Mouse (Mus musculus) E14TG2a.4 (cell line): Measurements from ENCODE around the gene Ptpn21.

Source experiments
- H3K27me3 ChIP-seq: 2 replicates; pipeline ENCODE4 v1.6.1; 2014; ENCODE audit warnings: low read length, control low read depth; ENCODE audit not compliant: insufficient read depth
- H3K36me3 ChIP-seq: 2 replicates; pipeline ENCODE4 v1.6.1; 2014; ENCODE audit warnings: low read length, control low read depth; ENCODE audit not compliant: insufficient read depth
- H3K4me1 ChIP-seq: replicated peaks from 2 replicates; pipeline ENCODE4 v1.6.1; 2014; ENCODE audit warnings: low read depth, low read length, control low read depth
- H3K4me3 ChIP-seq: replicated peaks from 2 replicates; pipeline ENCODE4 v1.5.1; 2014; ENCODE audit warnings: mild to moderate bottlenecking, low read length
- H3K9me3 ChIP-seq: 2 replicates; pipeline ENCODE4 v1.6.1; 2014; ENCODE audit warnings: low read length, control low read depth
- CTCF ChIP-seq: conservative IDR thresholded peaks from 2 replicates; pipeline ENCODE4 v1.5.1; 2014; ENCODE audit warnings: low read length
- NANOG ChIP-seq: IDR thresholded peaks from 2 replicates; pipeline ENCODE4 v1.6.1; 2014; ENCODE audit warnings: borderline replicate concordance, low read length, mixed read lengths
- POU5F1 ChIP-seq: IDR thresholded peaks from 2 replicates; pipeline ENCODE4 v1.6.1; 2014; ENCODE audit warnings: low read length, borderline replicate concordance

The Ptpn21 gene

GRCm38 (mm10) chr12:98713621-98714103 is 23.5 kb downstream of the Ptpn21 start:
- Histone ChIP-seq H3K4me1 (no peaks in the 10 kb centered on the region; the same call in 1 of the 2 replicates), H3K9me3 (peaks cover 4% of the 10 kb centered on the region), H3K27me3 (no peaks in the 10 kb centered on the region), H3K36me3 (0 out of 2 replicates have a peak, but pooled peaks cover 5% of the 10 kb centered on the region), H3K4me3 (no peak overlapping the region)
- TF ChIP-seq CTCF (no peak), NANOG (no peak), POU5F1 (no peak)

- TF ChIP-seq NANOG, result no peak
- no peak for TF ChIP-seq CTCF
- no peak for TF ChIP-seq POU5F1
- H3K27me3 ChIP-seq, result no peaks in the 10 kb centered on the region
These were observed 24.4 kb downstream of the Ptpn21 start for GRCm38 (mm10) chr12:98712819-98713218.

GRCm38 (mm10) chr12:98703961-98704360 is 33.2 kb downstream of the Ptpn21 start:
- no peaks in the 10 kb centered on the region for H3K9me3 ChIP-seq
- peaks cover 4% of the 10 kb centered on the region for H3K36me3 ChIP-seq
- TF ChIP-seq CTCF (no peak), NANOG (no peak), POU5F1 (no peak)
- H3K4me3 ChIP-seq, result 0 out of 2 replicates have a peak overlapping the region, but pooled peaks have one; percentile 10
- peaks cover 28% of the 10 kb centered on the region for H3K4me1 ChIP-seq
- H3K27me3 ChIP-seq, result no peaks in the 10 kb centered on the region

More at GRCm38 (mm10) chr12:98712819-98713218, 24.4 kb downstream of the Ptpn21 start:
- Histone ChIP-seq H3K4me1 (no peaks in the 10 kb centered on the region; the same call in 1 of the 2 replicates), H3K9me3 (peaks cover 4% of the 10 kb centered on the region), H3K4me3 (no peak overlapping the region), H3K36me3 (0 out of 2 replicates have a peak, but pooled peaks cover 5% of the 10 kb centered on the region)

GRCm38 (mm10) chr12:98703554-98703953 is 33.7 kb downstream of the Ptpn21 start:
- TF ChIP-seq NANOG, result no peak
- no peak for TF ChIP-seq CTCF
- TF ChIP-seq POU5F1, result no peak
- Histone ChIP-seq H3K36me3 (peaks cover 4% of the 10 kb centered on the region), H3K9me3 (no peaks in the 10 kb centered on the region), H3K4me3 (no peak overlapping the region), H3K27me3 (no peaks in the 10 kb centered on the region), H3K4me1 (peaks cover 31% of the 10 kb centered on the region)

GRCm38 (mm10) chr12:98701564-98701963 is 35.6 kb downstream of the Ptpn21 start:
- no peaks in the 10 kb centered on the region for H3K36me3 ChIP-seq
- TF ChIP-seq CTCF (no peak), POU5F1 (no peak), NANOG (no peak)
- no peak overlapping the region for H3K4me3 ChIP-seq
- H3K4me1 ChIP-seq, result peaks cover 39% of the 10 kb centered on the region
- no peaks in the 10 kb centered on the region for H3K9me3 ChIP-seq
- no peaks in the 10 kb centered on the region for H3K27me3 ChIP-seq

GRCm38 (mm10) chr12:98697202-98697601 is 40.0 kb downstream of the Ptpn21 start:
- no peaks in the 10 kb centered on the region for H3K9me3 ChIP-seq
- H3K4me1 ChIP-seq, result peaks cover 19% of the 10 kb centered on the region
- no peaks in the 10 kb centered on the region for H3K27me3 ChIP-seq
- peaks cover 10% of the 10 kb centered on the region for H3K36me3 ChIP-seq
- no peak overlapping the region for H3K4me3 ChIP-seq
- TF ChIP-seq CTCF, result no peak
- no peak for TF ChIP-seq POU5F1
- no peak for TF ChIP-seq NANOG

- peaks cover 40% of the 10 kb centered on the region for H3K36me3 ChIP-seq
- H3K27me3 ChIP-seq, result no peaks in the 10 kb centered on the region
These were observed 47.0 kb downstream of the Ptpn21 start for GRCm38 (mm10) chr12:98690230-98690629.

GRCm38 (mm10) chr12:98683574-98683973 is 53.6 kb downstream of the Ptpn21 start:
- H3K9me3 ChIP-seq, result no peaks in the 10 kb centered on the region
- TF ChIP-seq POU5F1, result no peak
- TF ChIP-seq CTCF, result no peak
- no peak for TF ChIP-seq NANOG
- no peaks in the 10 kb centered on the region for H3K27me3 ChIP-seq
- H3K4me1 ChIP-seq, result peaks cover 47% of the 10 kb centered on the region
- H3K36me3 ChIP-seq, result peaks cover 41% of the 10 kb centered on the region
- no peak overlapping the region for H3K4me3 ChIP-seq

More at GRCm38 (mm10) chr12:98690230-98690629, 47.0 kb downstream of the Ptpn21 start:
- peaks cover 51% of the 10 kb centered on the region for H3K4me1 ChIP-seq
- H3K9me3 ChIP-seq, result no peaks in the 10 kb centered on the region
- TF ChIP-seq CTCF (no peak), NANOG (no peak), POU5F1 (no peak)
- no peak overlapping the region for H3K4me3 ChIP-seq

GRCm38 (mm10) chr12:98683171-98683570 is 54.0 kb downstream of the Ptpn21 start:
- TF ChIP-seq POU5F1 (no peak), NANOG (no peak), CTCF (no peak)
- Histone ChIP-seq H3K9me3 (no peaks in the 10 kb centered on the region), H3K36me3 (peaks cover 41% of the 10 kb centered on the region), H3K4me3 (no peak overlapping the region), H3K4me1 (peaks cover 47% of the 10 kb centered on the region), H3K27me3 (no peaks in the 10 kb centered on the region)
